Mouse (Mus musculus): ENCODE results near the gene Phf14. TPM values are rescaled to one million over a fixed set of nuclear protein-coding genes. Genes with fewer than 3 reads are reported as not detected.

Phf14 gene
- polyA plus RNA-seq (2015; fragmentation: Nextera tagmentation; extraction: Ambion mirVana), result 82.3 and 96.2 TPM in 2 replicates

DNA sequence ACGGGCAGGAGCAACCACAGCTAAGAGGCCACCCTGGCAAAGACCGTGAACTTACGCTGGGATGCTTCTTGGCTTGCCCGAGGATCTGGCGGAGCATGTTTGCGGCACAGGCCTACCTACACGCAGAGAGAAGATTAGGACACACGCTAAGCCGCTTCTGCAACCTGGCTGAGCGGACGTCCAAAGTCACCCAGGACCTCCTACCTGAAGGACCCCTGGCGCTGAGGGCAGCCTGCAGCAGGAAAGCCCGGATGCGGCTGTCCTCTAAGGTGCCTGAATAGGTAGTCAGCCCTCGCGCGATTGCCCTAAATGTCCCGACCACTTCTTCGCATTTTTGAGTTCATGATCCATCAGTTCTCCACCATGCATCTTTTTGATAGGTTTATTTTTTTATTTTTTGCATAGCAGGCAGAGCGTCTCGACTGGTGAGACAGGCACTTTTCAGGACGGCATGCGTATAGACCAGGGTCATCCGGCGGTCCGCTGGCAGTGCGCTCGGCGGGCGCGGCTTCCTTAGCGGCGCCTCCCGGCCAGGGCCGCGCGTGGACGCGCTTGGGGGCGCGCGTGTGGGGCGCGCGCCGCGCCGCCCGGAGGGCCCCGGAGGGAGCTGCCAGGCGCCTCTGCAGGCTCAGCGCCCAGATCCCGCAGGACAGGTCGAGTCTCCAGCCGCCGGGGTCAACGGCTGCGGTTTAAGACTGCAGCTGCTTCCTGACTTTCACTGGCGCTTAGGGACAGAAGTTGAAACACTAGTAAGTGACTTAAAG, at the start of gene Phf14, which contains the start of gene Ndufa4:
TSS of gene Phf14 (plus strand) at position 541 of the 764 bp plus-strand sequence.
TSS of gene Ndufa4 (minus strand) at position 229 of the 764 bp plus-strand sequence.

Other genes starting within 250 kb of the Phf14 start
- gene Ndufa4, start 312 bp upstream of the Phf14 start, polyA plus RNA-seq (2015; fragmentation: Nextera tagmentation; extraction: Ambion mirVana), result 1,815 and 2,018 TPM in 2 replicates

Measured in neural tube, postnatal 0 days (tissue).